Mouse (Mus musculus) urinary bladder, adult 2 months (tissue): ENCODE results near the gene Cox5a. TPM values are rescaled to one million over a fixed set of nuclear protein-coding genes. Genes with fewer than 3 reads are reported as not detected.

Experiments used
- DNase-seq: peaks from one replicate; pipeline ENCODE4 v3.0.0; 2022; ENCODE audit warnings: low spot score
- polyA plus RNA-seq: library from polyadenylated mRNA; depleted of rRNA; stranded (reverse); fragments of >200 nt; gene quantifications from 2 replicates; pipeline ENCODE4 v1.2.3, GENCODE M21; 2012; rRNA removed

The Cox5a gene
- polyA plus RNA-seq, 1 experiment: 254 TPM

GRCm38 (mm10) chr9:57561711-57562099 is 40.6 kb downstream of the Cox5a start:
- no peak for DNase-seq

- no peak for DNase-seq
These were observed 41.9 kb downstream of the Cox5a start for GRCm38 (mm10) chr9:57562896-57563372.

GRCm38 (mm10) chr9:57564609-57565008 is 43.5 kb downstream of the Cox5a start:
- no peak for DNase-seq

- no peak for DNase-seq
These were observed 44.7 kb downstream of the Cox5a start for GRCm38 (mm10) chr9:57565741-57566221.

- DNase-seq: no peak
These were observed 45.8 kb downstream of the Cox5a start for GRCm38 (mm10) chr9:57566846-57567245.

GRCm38 (mm10) chr9:57568500-57568899 is 47.4 kb downstream of the Cox5a start:
- DNase-seq: no peak

GRCm38 (mm10) chr9:57574397-57574796 is 53.3 kb downstream of the Cox5a start:
- no peak for DNase-seq

- DNase-seq: no peak
These were observed 54.5 kb downstream of the Cox5a start for GRCm38 (mm10) chr9:57575577-57575976.

- no peak for DNase-seq
These were observed 56.2 kb downstream of the Cox5a start for GRCm38 (mm10) chr9:57577144-57577849.

Other genes starting within 250 kb of the Cox5a start
- gene Ppcdc, start 81.2 kb upstream of the Cox5a start, polyA plus RNA-seq: 47.1 and 75.2 TPM in 2 replicates
- gene Scamp5, start 53.2 kb upstream of the Cox5a start, polyA plus RNA-seq: 123 and 150 TPM in 2 replicates
- 1.7 and 2.8 TPM in 2 replicates for gene Rpp25, start 17.2 kb upstream of the Cox5a start, polyA plus RNA-seq
- 14.9 and 17.5 TPM in 2 replicates for gene Fam219b, start 16.3 kb downstream of the Cox5a start, polyA plus RNA-seq
- 21.3 and 22.5 TPM in 2 replicates for gene Mpi, start 31.5 kb downstream of the Cox5a start, polyA plus RNA-seq
- 60.9 and 62.9 TPM in 2 replicates for gene Scamp2, start 39.7 kb downstream of the Cox5a start, polyA plus RNA-seq
- 32.4 and 38.8 TPM in 2 replicates for gene Ulk3, start 68.2 kb downstream of the Cox5a start, polyA plus RNA-seq
- not detected in 2 replicates for gene Cplx3, start 85.0 kb downstream of the Cox5a start, polyA plus RNA-seq
- 0.03 and 0.07 TPM in 2 replicates for gene Lman1l, start 99.5 kb downstream of the Cox5a start, polyA plus RNA-seq
- 54.8 and 69.3 TPM in 2 replicates for gene Csk, start 132.4 kb downstream of the Cox5a start, polyA plus RNA-seq
- not detected in 2 replicates for gene Cyp1a2, start 162.4 kb downstream of the Cox5a start, polyA plus RNA-seq
- 16.2 and 21.1 TPM in 2 replicates for gene Cyp1a1, start 166.7 kb downstream of the Cox5a start, polyA plus RNA-seq
- 12.3 and 13.8 TPM in 2 replicates for gene Edc3, start 187.3 kb downstream of the Cox5a start, polyA plus RNA-seq
- 90.8 and 111 TPM in 2 replicates for gene Clk3, start 244.6 kb downstream of the Cox5a start, polyA plus RNA-seq